Mouse (Mus musculus): ENCODE results near the gene Timm17a.

Gene Timm17a

GRCm38 (mm10) chr1:135282536-135283286 lies 30.9 kb downstream of the Timm17a start:
- no peak for ATAC-seq (ENCODE audit: insufficient number of reproducible peaks, low FRiP score, low TSS enrichment)

GRCm38 (mm10) chr1:135281841-135282240 lies 31.7 kb downstream of the Timm17a start:
- no peak for ATAC-seq (ENCODE audit: insufficient number of reproducible peaks, low FRiP score, low TSS enrichment)

- ATAC-seq (ENCODE audit: insufficient number of reproducible peaks, low FRiP score, low TSS enrichment), result no peak
Measured at GRCm38 (mm10) chr1:135280646-135281045, 32.9 kb downstream of the Timm17a start.

- ATAC-seq (ENCODE audit: insufficient number of reproducible peaks, low FRiP score, low TSS enrichment), result peak; percentile 80
Measured at GRCm38 (mm10) chr1:135271371-135271770, 42.2 kb downstream of the Timm17a start.

- ATAC-seq (ENCODE audit: insufficient number of reproducible peaks, low FRiP score, low TSS enrichment), result no peak
Measured at GRCm38 (mm10) chr1:135267663-135268446, 45.7 kb downstream of the Timm17a start.

GRCm38 (mm10) chr1:135265834-135266233 lies 47.7 kb downstream of the Timm17a start:
- no peak for ATAC-seq (ENCODE audit: insufficient number of reproducible peaks, low FRiP score, low TSS enrichment)

- no peak for ATAC-seq (ENCODE audit: insufficient number of reproducible peaks, low FRiP score, low TSS enrichment)
Measured at GRCm38 (mm10) chr1:135263316-135263715, 50.3 kb downstream of the Timm17a start.

- no peak for ATAC-seq (ENCODE audit: insufficient number of reproducible peaks, low FRiP score, low TSS enrichment)
Measured at GRCm38 (mm10) chr1:135262329-135262728, 51.2 kb downstream of the Timm17a start.

GRCm38 (mm10) chr1:135260931-135261330 lies 52.6 kb downstream of the Timm17a start:
- ATAC-seq (ENCODE audit: insufficient number of reproducible peaks, low FRiP score, low TSS enrichment), result no peak

- ATAC-seq (ENCODE audit: insufficient number of reproducible peaks, low FRiP score, low TSS enrichment), result peak; percentile 67
Measured at GRCm38 (mm10) chr1:135259128-135259436, 54.5 kb downstream of the Timm17a start.

GRCm38 (mm10) chr1:135258380-135259127 lies 55.0 kb downstream of the Timm17a start, which contains the start of gene Elf3:
TSS of gene Elf3 (minus strand) at chr1:135258568.
- ATAC-seq (ENCODE audit: insufficient number of reproducible peaks, low FRiP score, low TSS enrichment), result peak; percentile 69

- ATAC-seq (ENCODE audit: insufficient number of reproducible peaks, low FRiP score, low TSS enrichment), result no peak
Measured at GRCm38 (mm10) chr1:135256299-135256698, 57.3 kb downstream of the Timm17a start.

- no peak for ATAC-seq (ENCODE audit: insufficient number of reproducible peaks, low FRiP score, low TSS enrichment)
Measured at GRCm38 (mm10) chr1:135252854-135253253, 60.7 kb downstream of the Timm17a start.

- ATAC-seq (ENCODE audit: insufficient number of reproducible peaks, low FRiP score, low TSS enrichment), result no peak
Measured at GRCm38 (mm10) chr1:135251405-135251804, 62.2 kb downstream of the Timm17a start.

- no peak for ATAC-seq (ENCODE audit: insufficient number of reproducible peaks, low FRiP score, low TSS enrichment)
Measured at GRCm38 (mm10) chr1:135250706-135251105, 62.9 kb downstream of the Timm17a start.

GRCm38 (mm10) chr1:135248434-135248850 lies 65.1 kb downstream of the Timm17a start:
- peak; percentile 76 for ATAC-seq (ENCODE audit: insufficient number of reproducible peaks, low FRiP score, low TSS enrichment)

All from cerebellum, adult (tissue).